Mouse (Mus musculus): ENCODE data around the gene Cd3d.
A peak's percentile ranks its signal among the peaks of the same experiment; 100 is the strongest.

Cd3d gene

DNA sequence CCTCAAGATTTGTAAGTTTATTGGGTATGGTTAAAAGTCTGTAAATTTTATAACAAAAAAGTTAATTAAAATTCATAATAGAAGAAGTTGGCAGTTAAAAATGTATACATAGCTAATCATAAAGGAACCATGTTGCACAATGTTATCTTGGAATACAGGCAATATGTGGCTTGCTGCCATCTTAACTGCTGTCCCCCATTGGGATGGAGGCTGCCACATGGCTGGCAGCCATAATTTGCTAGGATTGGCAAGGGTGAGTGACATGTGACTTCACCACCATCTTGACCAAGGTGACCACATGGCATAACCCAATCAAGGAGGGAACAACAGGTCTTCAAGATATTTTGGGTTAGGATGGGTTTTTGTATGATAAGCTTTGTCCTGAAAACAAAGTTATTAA is 10.7 kb downstream of the Cd3d start:
- DNase-seq (ENCODE audit: low read depth, low spot score) = no peak

- DNase-seq (ENCODE audit: low read depth, low spot score) = no peak
These were observed 11.7 kb downstream of the Cd3d start for GRCm38 (mm10) chr9:44993268-44993667.

DNA sequence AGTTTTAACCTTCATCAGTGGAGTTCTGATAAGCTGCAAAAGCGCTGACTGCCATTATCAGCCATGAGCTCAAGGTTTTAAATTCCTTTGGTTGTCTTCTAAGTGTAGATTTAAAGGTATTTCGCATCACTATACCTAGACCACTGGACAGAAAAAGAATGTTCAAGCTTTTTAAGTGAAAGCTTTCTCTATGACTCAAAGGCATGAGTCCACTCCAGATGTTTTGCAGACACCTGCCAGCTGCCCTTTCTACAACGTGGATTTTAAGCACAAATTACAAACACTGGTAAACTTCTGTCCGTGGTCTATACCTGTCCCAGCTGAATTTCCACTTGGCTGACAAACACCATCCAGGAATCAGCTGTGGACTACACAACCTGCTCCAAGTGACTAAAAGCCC is 13.4 kb downstream of the Cd3d start:
- no peak for DNase-seq (ENCODE audit: low read depth, low spot score)

- no peak for DNase-seq (ENCODE audit: low read depth, low spot score)
These were observed 15.0 kb downstream of the Cd3d start for GRCm38 (mm10) chr9:44996590-44996989.

- no peak for DNase-seq (ENCODE audit: low read depth, low spot score)
These were observed 16.6 kb downstream of the Cd3d start for GRCm38 (mm10) chr9:44998138-44998537.

- peak; percentile 13 for DNase-seq (ENCODE audit: low read depth, low spot score)
These were observed 17.6 kb downstream of the Cd3d start for GRCm38 (mm10) chr9:44999171-44999570.

- DNase-seq (ENCODE audit: low read depth, low spot score) = no peak
These were observed 18.2 kb downstream of the Cd3d start for GRCm38 (mm10) chr9:44999776-45000175.

- DNase-seq (ENCODE audit: low read depth, low spot score) = no peak
These were observed 18.7 kb downstream of the Cd3d start for GRCm38 (mm10) chr9:45000249-45000648.

DNA sequence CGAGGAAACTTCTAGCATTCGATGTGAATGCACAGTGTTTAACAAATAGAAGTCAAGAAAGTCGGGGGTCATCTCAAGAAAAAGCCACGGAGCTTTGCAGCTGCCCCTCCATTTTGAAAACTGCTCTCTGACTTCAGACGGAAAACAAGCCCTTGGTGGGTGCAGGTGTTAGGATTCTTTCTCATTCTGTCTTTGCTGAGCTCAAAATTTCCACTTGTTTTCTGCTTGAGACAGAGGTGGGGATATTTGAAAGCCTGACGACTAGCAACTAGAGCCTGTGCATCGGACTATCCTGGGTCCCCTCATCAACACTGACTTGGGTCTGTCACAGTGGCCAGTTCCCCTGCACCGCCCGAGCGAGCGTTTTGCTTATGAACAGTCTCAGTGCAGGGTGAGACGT is 25.8 kb downstream of the Cd3d start:
- no peak for DNase-seq (ENCODE audit: low read depth, low spot score)

DNA sequence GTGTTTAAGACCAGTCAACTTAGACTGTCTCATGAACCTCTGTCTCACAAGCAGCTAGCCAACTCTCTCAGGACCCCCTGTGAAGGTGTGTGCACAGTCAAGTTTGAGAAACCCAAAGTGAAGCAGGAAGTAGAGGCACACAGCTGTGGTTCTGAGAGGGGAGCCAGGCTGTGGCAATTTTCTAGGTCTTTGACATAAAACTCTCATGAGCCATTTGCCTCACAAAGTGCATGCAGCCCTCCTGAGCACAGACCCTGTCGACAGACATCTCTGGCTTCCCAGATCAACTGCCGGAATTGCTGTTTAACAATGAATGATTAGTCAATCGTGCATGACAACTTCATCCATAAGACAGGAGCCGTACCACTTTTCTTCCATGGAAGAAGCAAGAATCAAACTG is 26.8 kb downstream of the Cd3d start:
- DNase-seq (ENCODE audit: low read depth, low spot score) = no peak

DNA sequence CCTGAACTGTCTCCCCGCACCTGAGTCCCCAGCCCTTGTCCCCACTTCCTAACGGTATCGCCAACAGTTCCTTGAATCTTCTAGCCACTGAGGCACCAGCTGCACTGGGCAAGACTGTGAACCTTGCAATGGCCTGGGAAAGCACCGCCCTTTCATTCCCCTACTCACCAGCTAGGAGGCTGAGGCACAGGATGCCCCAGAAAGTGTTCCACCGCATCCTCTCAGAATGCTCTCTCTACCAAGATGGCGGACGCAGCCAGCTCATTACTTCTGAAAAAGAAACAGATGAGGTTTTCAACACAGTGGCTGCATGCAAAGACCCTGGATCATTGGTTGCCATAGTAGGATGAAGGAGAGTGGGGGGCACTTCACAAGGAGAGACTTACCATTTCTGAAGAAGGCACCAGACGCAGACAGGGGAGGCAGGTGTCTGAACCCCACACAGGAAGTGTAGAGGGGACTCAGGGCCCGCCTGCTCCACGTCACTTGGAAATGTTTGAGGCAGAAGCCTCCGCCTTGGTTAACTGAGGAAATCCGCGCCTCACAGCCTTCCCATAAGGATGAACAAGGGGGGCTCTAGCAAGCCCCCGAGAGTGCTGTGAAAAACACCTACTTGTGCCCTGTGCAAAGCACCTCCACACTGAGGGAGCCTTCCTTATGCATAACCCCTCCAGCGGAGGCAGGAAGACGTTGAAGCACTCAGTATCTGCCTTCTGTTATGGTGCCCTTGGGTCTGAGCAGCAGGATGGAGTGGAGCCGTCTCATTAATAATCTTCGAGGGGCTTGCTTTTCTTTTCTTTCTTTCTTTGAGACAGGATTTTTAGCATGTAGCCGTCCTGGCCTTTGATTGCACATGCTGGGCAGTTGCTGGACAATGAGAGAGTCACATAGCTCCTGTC is 27.8 kb downstream of the Cd3d start, which contains the start of gene Cd3e:
Gene Cd3e (minus strand): TSS at position 448 of the 899 bp plus-strand sequence.
- DNase-seq (ENCODE audit: low read depth, low spot score) = no peak

DNA sequence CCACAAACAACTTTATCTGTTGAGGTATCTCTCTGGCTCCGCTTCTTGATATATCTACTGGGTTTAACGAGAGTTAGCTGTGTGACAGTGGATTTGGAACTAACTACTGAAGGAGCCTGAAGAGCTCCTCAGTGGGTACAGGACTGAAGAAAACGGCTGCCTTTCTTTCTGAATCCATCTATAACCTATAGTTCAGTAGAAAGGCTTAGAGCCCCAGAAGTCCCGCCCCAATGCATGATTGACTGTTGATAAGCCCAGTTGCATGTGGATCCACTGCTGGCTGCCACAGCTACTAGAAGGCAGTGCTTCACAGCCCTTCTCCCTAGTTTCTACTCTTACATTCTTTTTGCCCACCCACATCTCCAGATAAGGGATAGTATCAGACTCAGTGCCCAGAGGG is 28.9 kb downstream of the Cd3d start:
- no peak for DNase-seq (ENCODE audit: low read depth, low spot score)

GRCm38 (mm10) chr9:45011291-45011690 is 29.7 kb downstream of the Cd3d start:
- no peak for DNase-seq (ENCODE audit: low read depth, low spot score)

GRCm38 (mm10) chr9:45014879-45015278 is 33.3 kb downstream of the Cd3d start:
- no peak for DNase-seq (ENCODE audit: low read depth, low spot score)

- no peak for DNase-seq (ENCODE audit: low read depth, low spot score)
These were observed 34.3 kb downstream of the Cd3d start for GRCm38 (mm10) chr9:45015841-45016240.

DNA sequence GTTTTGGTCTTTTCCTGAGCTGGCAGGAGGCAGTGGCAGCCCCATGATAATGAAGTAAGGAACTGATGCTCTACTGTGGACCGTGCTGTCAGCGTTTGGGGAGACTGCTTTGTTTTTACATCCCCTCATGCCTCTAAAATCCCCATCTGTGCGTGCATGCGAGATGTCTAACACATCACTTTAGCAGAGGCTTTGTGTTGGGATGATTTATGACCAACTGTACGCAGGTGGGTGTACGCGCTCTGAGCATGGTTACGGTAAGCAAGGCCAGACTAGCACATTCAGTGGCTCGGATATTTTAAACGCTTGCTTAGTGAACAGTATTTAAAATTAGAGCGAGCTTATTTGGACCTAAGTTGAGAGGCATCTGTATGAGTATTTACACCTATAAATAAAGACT is 36.4 kb downstream of the Cd3d start:
- DNase-seq (ENCODE audit: low read depth, low spot score) = peak; percentile 35

DNA sequence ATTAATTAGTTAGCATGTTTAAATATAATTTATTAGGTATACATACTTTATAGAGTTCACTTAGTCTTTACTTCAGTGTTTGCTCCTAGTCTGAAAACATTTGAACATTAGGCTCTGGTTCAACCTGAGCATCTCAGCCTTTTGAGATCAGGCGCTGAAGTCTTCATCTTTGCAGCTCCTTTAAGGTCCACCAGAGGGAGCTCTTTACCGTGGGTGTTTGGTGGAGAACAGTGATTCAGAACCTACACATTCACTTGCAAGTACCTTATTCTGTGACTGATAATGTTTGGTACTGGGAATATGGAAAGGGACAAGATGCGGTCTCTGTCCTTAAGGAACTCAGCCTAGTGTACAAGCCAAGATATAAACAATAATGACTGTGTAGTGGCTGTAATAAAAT is 41.2 kb downstream of the Cd3d start:
- DNase-seq (ENCODE audit: low read depth, low spot score) = peak; percentile 48

DNA sequence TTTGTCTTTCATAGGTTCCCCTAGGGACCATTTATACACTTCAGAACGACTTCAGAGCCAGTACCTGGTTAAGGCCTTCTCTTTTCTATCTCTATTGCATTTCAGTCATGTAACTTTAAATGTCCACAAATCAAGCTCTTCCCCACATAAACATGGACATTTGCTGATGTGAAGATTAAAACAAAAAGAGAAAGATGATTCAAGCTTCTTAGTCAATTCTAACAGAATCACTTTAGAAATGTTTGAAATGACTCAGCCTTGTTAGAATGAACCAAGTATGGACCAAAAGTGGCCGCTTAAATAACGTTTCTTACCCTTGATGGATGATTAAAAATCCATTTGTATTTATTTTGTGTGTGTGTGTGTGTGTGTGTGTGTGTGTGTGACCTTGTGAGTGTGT is 42.1 kb downstream of the Cd3d start:
- DNase-seq (ENCODE audit: low read depth, low spot score) = no peak

- DNase-seq (ENCODE audit: low read depth, low spot score) = no peak
These were observed 42.6 kb downstream of the Cd3d start for GRCm38 (mm10) chr9:45024187-45024586.

GRCm38 (mm10) chr9:45027376-45027775 is 45.8 kb downstream of the Cd3d start:
- no peak for DNase-seq (ENCODE audit: low read depth, low spot score)

GRCm38 (mm10) chr9:45030341-45030740 is 48.8 kb downstream of the Cd3d start:
- no peak for DNase-seq (ENCODE audit: low read depth, low spot score)

- no peak for DNase-seq (ENCODE audit: low read depth, low spot score)
These were observed 50.7 kb downstream of the Cd3d start for GRCm38 (mm10) chr9:45032261-45032660.

- no peak for DNase-seq (ENCODE audit: low read depth, low spot score)
These were observed 52.9 kb downstream of the Cd3d start for GRCm38 (mm10) chr9:45034526-45034925.
